Mouse (Mus musculus) Patski (cell line): ENCODE results near the gene Lce3d. TPM values are rescaled to one million over a fixed set of nuclear protein-coding genes. Genes with fewer than 3 reads are reported as not detected.
A peak's percentile ranks its signal among the peaks of the same experiment; 100 is the strongest.

Experiments used
- ATAC-seq: fragments of 100-300 bp; one replicate; pipeline ENCODE4 v1.8.0; 2021
- CTCF ChIA-PET: fragments of 350-600 bp; sonication (Branson Sonifier 250); formaldehyde crosslinking; loops from one replicate; lab custom pipeline; 2022; ENCODE audit warnings: inconsistent platforms; lab: Charles Lee
- POLR2A ChIA-PET: fragments of 350-600 bp; sonication (Branson Sonifier 250); formaldehyde crosslinking; loops from one replicate; lab custom pipeline; 2022; ENCODE audit warnings: antibody characterized with exemption, inconsistent platforms; lab: Charles Lee
- DNase-seq: peaks from one replicate; pipeline ENCODE4 v3.0.0-alpha.2; 2011; ENCODE audit warnings: low read depth, low spot score
- H3K27me3 ChIP-seq: fragments of 371-371 bp; one replicate; pipeline ENCODE4 v1.5.1; 2021
- CTCF ChIP-seq: fragments of 100-300 bp; IDR thresholded peaks from one replicate; pipeline ENCODE4 v1.5.1; 2021
- in situ Hi-C: fragments of 300-500 bp; cut with MboI; formaldehyde crosslinking; loops from 3 replicates; pipeline ENCODE4 v1.11.1; 2018; ENCODE audit warnings: low pct_unique_long_range_greater_than_20kb, mixed read lengths
- polyA plus RNA-seq: library from polyadenylated mRNA; unstranded; gene quantifications from one replicate; pipeline ENCODE4 v1.2.3, GENCODE M21; 2021

The Lce3d gene
- 1.1 TPM for polyA plus RNA-seq

DNA sequence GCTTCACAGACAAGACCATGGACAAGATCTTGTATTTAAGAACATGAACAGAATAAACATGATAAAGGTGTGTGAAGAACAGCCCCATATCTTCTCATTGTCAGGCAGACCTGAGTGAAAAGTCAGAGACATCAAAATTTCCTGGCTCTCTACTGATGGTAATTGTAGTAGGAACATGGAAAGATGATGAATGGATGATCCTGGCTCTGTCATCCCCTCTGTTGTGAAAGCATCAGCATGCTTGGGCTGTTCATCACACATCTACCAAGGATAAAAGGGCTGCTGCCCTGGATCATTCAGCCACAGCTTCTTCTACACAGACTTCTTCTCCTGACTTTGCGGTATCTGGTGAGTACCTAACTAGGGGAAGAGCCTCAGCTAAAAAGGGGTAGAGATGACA lies at the start of gene Lce3d:
TSS of gene Lce3d (plus strand) at position 301 of the 400 bp plus-strand sequence.
- ATAC-seq (no peak), DNase-seq (no peak)
- ChIA-PET CTCF (no interaction called here), POLR2A (no interaction called here)
- no peak for TF ChIP-seq CTCF
- peaks cover 29% of the 10 kb centered on the region for H3K27me3 ChIP-seq
- in situ Hi-C loops = no loop called here

DNA sequence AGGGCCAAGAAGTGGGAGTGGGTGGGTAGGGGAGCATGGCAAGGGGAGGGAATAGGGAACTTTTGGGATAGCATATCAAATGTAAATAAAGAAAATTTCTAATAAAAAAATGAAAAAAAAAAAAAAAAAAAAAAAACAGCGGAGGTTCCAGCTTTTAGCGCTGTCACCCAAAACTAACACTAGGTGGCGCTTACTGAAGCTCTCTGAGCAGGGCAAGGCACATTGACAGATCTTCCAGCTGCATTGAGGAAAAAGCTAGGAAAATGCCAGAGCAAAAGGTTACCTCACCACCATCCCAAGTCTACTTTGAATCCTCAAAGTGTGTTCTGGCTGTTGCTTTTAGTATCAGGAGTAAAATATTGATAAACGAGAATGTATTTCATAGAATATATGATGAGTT lies 49.6 kb upstream of the Lce3d start:
- ChIA-PET POLR2A (no interaction called here), CTCF (interaction anchor here (0.6 to 9.3 kb wide), 17 partner anchors 9 to 132 kb away, joined by 3 to 123 read pairs (median 4); partner anchors contain the start of gene Lce3c)
- ATAC-seq (peak; percentile 48), DNase-seq (no peak)
- H3K27me3 ChIP-seq = peaks cover 36% of the 10 kb centered on the region
- TF ChIP-seq CTCF = peak; percentile 89
- in situ Hi-C loops = no loop called here

DNA sequence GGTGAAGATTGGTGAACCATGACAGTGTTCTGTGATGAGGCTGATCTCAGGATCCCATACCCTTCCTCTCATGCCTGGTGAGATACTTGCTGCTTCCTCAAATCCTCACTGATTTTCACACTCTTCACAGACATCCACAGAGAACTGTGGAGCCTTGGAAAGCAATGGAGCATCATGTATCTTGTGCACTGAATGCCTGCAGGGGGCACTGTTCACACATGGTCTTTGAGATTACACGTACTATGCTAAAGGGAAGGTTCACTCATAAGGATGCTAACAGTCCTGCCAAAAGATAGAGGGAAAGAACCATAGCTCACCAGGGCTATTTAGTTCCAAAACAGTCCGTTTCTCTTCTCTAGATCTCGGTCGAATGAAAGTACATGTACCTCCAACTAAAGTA lies 36.8 kb upstream of the Lce3d start:
- CTCF ChIA-PET = interaction anchor here (0.6 to 9.3 kb wide), 7 partner anchors 13 to 109 kb away, joined by 3 to 80 read pairs (median 7); no protein-coding TSS in a partner anchor
- DNase-seq (no peak), ATAC-seq (peak; percentile 92)
- H3K27me3 ChIP-seq = peaks cover 33% of the 10 kb centered on the region
- TF ChIP-seq CTCF = peak; percentile 84
- in situ Hi-C loops = no loop called here
- POLR2A ChIA-PET = no interaction called here

DNA sequence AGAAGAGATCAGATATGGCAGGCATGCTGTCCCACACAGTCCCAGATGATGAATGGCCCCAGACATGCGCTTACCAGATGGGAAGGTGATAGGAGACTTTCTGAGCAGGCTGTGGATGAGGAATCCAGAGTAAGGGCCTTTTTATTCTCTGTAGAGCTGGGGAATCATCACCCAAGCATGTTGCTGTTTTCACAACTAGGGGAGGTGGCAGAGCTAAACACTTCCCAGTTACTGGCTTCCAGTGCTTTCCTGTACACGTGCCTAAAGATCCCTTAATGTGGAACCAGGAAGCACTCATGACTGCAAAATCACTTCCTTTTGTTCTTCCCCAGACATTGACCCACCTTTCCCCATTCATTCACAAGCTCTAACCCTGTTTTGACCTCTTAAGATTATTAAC lies 31.1 kb upstream of the Lce3d start, which contains the start of gene Lce3a:
TSS of gene Lce3a (minus strand) at position 101 of the 400 bp plus-strand sequence.
- DNase-seq (no peak), ATAC-seq (no peak)
- in situ Hi-C loops = loop anchor here (5.0 kb wide), 1 partner anchor 71 kb away; no protein-coding TSS in a partner anchor
- TF ChIP-seq CTCF = no peak
- ChIA-PET POLR2A (no interaction called here), CTCF (interaction anchor here (9.3 kb wide), 1 partner anchor 104 kb away, joined by 80 read pairs; no protein-coding TSS in a partner anchor)
- peaks cover 18% of the 10 kb centered on the region for H3K27me3 ChIP-seq

DNA sequence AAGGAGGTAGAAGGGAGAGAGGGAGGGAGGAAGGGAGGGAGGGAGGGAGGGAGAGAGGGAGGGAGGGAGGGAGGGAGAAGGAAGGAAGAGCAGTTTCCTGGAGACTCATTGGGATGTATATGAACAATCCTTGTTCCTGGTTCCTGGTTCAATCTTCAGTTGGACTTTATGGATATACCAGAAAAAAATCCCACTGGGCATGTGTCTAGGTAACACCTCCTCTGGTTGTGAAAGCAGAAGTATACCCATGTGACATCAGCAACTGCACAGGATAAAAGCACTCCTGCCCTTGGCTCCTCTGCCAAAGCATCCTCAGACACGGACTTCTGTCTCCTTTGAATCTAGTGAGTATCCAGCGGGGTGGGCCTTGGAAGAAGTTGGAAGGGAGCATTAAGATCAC lies 24.5 kb upstream of the Lce3d start, which contains the start of gene Lce3b:
TSS of gene Lce3b (plus strand) at position 301 of the 400 bp plus-strand sequence.
- no peak for TF ChIP-seq CTCF
- CTCF ChIA-PET = interaction anchor here (1.8 kb wide), 1 partner anchor 25 kb away, joined by 6 read pairs; no protein-coding TSS in a partner anchor
- H3K27me3 ChIP-seq = peaks cover 10% of the 10 kb centered on the region
- DNase-seq = no peak
- POLR2A ChIA-PET = no interaction called here
- ATAC-seq = no peak
- in situ Hi-C loops = no loop called here

DNA sequence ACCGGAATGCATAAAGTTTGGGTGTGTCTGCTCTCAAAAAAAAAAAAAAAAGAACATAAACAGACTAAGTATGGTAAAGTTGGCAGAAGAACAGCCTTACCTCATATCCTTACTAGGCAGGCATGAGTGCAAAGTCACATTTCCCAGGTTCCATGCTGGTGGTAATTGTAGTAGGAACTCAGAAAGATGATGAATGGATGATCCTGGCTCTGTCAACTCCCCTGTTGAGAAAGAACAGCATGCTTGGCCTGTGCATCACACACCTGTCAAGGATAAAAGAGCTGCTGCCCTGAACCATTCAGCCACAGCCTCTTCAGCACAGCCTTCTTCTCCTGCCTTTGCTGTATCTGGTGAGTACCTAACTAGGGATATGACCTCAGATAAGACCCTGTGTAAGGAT lies 13.0 kb upstream of the Lce3d start, which contains the start of gene Lce3c:
TSS of gene Lce3c (plus strand) at position 301 of the 400 bp plus-strand sequence.
- POLR2A ChIA-PET = interaction anchor here (0.7 kb wide), 1 partner anchor 74 kb away, joined by 4 read pairs; the partner anchor contains the start of gene 2310050C09Rik
- ATAC-seq = peak; percentile 44
- CTCF ChIA-PET = interaction anchor here (1.0 to 1.9 kb wide), 3 partner anchors 19 to 87 kb away, joined by 3 to 5 read pairs (median 4); no protein-coding TSS in a partner anchor
- DNase-seq = no peak
- peaks cover 11% of the 10 kb centered on the region for H3K27me3 ChIP-seq
- no peak for TF ChIP-seq CTCF
- in situ Hi-C loops = no loop called here

DNA sequence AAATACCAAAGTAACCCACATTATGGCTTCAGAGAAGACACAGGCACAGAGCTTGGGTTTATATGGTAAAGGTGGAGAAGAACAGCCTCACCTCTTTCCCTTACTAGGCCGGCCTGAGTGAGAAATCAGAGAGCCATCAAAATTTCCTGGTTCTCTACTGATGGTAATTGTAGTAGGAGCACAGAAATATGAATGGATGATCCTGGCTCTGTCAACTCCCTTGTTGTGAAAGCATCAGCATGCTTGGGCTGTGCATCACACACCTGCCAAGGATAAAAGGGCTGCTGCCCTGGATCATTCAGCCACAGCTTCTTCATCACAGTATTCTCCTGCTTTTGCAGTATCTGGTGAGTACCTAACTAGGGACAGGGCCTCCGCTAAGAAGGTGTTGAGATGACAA lies 9.6 kb downstream of the Lce3d start, which contains the start of gene Lce3e:
TSS of gene Lce3e (plus strand) at position 301 of the 400 bp plus-strand sequence.
- in situ Hi-C loops = no loop called here
- ChIA-PET CTCF (interaction anchor here (1.2 to 3.1 kb wide), 2 partner anchors 17 to 64 kb away, joined by 3 to 9 read pairs; no protein-coding TSS in a partner anchor), POLR2A (no interaction called here)
- no peak for ATAC-seq
- H3K27me3 ChIP-seq = peaks cover 21% of the 10 kb centered on the region
- DNase-seq = no peak
- TF ChIP-seq CTCF = no peak

DNA sequence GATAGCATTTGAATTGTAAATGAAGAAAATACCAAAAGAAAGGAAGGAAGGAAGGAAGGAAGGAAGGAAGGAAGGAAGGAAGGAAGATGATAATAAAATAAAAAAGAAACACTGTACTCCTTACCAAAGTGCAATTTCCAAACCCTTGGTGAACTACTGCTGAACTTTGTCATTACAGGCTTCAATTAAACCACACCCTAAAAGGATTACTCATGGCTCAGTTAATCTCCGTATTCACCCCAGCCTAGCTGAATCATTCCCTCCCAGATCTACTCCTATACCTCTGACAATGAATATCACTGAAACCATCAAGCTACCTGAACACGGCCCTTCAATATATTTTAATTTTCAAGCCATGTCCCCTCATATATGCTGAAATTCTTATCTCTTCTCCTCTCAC lies 21.3 kb downstream of the Lce3d start:
- no peak for TF ChIP-seq CTCF
- ATAC-seq (no peak), DNase-seq (no peak)
- in situ Hi-C loops = no loop called here
- POLR2A ChIA-PET = no interaction called here
- H3K27me3 ChIP-seq = no peaks in the 10 kb centered on the region
- CTCF ChIA-PET = no interaction called here

DNA sequence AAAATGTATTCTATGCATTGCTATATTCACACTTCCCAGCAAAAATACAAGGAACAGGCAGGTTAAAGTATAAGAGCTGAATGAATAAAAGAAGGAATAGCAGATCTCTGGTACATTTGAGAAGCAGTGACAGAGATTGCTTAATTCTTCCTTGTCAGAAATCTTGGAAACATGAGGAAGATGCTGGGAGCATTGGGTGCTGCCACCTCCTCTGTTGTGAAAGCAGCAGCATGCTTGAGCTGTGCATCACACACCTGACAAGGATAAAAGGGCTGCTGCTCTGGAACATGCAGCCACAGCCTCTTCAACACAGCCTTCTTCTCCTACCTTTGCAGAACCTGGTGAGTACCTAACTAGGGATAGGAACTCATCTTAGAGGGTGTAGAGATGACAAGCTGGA lies 34.7 kb downstream of the Lce3d start, which contains the start of gene Lce3f:
TSS of gene Lce3f (plus strand) at position 301 of the 400 bp plus-strand sequence.
- ChIA-PET POLR2A (no interaction called here), CTCF (interaction anchor here (1.0 kb wide), 1 partner anchor 54 kb away, joined by 4 read pairs; no protein-coding TSS in a partner anchor)
- H3K27me3 ChIP-seq = peaks cover 2% of the 10 kb centered on the region
- in situ Hi-C loops = no loop called here
- DNase-seq (no peak), ATAC-seq (no peak)
- no peak for TF ChIP-seq CTCF

DNA sequence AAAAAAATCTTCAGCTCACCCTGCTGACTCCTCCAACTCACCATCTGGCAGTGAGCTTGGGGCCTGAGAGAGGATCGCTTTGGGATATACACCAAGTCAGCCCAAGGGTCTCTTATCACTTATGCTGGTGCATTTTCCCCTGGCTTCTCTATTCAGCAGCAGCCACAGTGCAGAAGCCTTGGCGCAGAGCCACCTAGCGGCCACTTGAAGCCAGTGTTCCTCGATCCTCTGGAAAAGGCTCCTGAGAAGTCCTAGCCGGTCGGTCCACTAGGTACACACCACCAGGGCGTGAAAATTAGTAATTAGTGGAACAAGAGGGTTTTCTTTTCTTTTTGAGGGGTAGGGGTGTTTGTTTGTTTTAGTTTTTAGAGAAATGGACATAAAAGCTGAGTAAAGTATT lies 41.5 kb downstream of the Lce3d start:
- TF ChIP-seq CTCF = peak; percentile 98
- ChIA-PET POLR2A (no interaction called here), CTCF (interaction anchor here (0.8 to 9.0 kb wide), 11 partner anchors 13 to 848 kb away, joined by 3 to 75 read pairs (median 7); partner anchors contain the start of genes Crct1 and Lce1m)
- DNase-seq (no peak), ATAC-seq (peak; percentile 93)
- in situ Hi-C loops = loop anchor here (5.0 kb wide), 1 partner anchor 71 kb away; the partner anchor contains the start of gene Lce3a
- H3K27me3 ChIP-seq = peaks cover 2% of the 10 kb centered on the region

DNA sequence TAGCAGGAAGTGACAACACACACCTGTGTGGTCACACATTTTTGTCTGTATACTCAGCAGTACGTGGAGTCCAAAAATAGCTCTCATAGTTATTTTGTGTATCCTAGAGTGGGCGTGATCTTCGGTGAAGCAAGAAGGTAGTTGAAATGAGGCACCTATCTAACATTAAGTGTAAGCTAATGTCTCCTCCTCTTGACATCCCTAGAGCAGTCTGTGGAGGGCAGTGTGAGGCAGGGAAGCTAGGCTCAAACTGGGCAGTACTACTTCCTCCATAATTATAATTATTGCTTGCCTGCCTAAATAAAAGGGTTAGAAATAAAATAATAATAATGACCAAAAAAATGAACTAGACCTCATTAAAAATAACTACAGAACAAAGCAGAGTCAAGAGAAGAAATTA lies 43.4 kb downstream of the Lce3d start:
- POLR2A ChIA-PET = interaction anchor here (0.8 kb wide), 1 partner anchor 15 kb away, joined by 3 read pairs; no protein-coding TSS in a partner anchor
- in situ Hi-C loops = no loop called here
- DNase-seq (no peak), ATAC-seq (peak; percentile 82)
- H3K27me3 ChIP-seq = no peaks in the 10 kb centered on the region
- CTCF ChIA-PET = interaction anchor here (0.7 to 9.0 kb wide), 10 partner anchors 11 to 375 kb away, joined by 3 to 132 read pairs (median 9); partner anchors contain the start of genes Crct1 and Lce1m
- peak; percentile 72 for TF ChIP-seq CTCF
